Mouse (Mus musculus) left cerebral cortex, postnatal 25 days (tissue): ENCODE measurements around the gene Rps19. TPM values are rescaled to one million over a fixed set of nuclear protein-coding genes. Genes with fewer than 3 reads are reported as not detected.

Source experiments
- DNase-seq, 2 experiments: peaks; one replicate each; pipeline ENCODE4 v3.0.0; 2022; ENCODE audit warnings: low spot score in 2 of 2, mixed read lengths in 1 of 2
- intact Hi-C: fragments of 180-260 bp; cut with DNase I; formaldehyde crosslinking; loops from one replicate; pipeline ENCODE4 v1.15.1; 2025
- total RNA-seq, 2 experiments: library from RNA; stranded (reverse); gene quantifications; 2 replicates each; pipeline ENCODE4 v1.2.3; 2021

Gene Rps19
- total RNA-seq, 2 experiments from 2014 or later, result 446 to 451 TPM

GRCm38 (mm10) chr7:24897959-24898358 lies 13.8 kb downstream of the Rps19 start:
- intact Hi-C loops, result no loop called here
- DNase-seq, result no peak

DNA sequence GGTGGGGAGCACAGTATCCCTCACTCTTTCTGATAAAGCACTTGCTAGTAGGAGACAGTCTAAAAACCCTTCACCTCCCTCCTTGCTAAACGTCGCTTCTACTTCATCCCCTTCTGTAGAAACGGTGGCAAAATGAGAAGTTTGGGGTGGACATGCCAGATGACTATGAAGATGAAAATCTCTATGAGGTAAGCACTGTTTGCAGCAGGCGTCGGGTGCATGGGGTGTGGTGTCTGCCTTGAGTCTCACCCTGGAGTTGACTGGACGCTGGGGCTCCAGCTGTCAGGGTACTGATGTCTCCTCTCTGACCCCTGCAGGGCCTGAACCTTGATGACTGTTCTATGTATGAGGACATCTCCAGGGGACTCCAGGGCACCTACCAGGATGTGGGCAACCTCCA lies 16.9 kb downstream of the Rps19 start:
- DNase-seq, result no peak
- intact Hi-C loops, result loop anchor here (5.0 kb wide), 1 partner anchor 181 kb away; no protein-coding TSS in a partner anchor

DNA sequence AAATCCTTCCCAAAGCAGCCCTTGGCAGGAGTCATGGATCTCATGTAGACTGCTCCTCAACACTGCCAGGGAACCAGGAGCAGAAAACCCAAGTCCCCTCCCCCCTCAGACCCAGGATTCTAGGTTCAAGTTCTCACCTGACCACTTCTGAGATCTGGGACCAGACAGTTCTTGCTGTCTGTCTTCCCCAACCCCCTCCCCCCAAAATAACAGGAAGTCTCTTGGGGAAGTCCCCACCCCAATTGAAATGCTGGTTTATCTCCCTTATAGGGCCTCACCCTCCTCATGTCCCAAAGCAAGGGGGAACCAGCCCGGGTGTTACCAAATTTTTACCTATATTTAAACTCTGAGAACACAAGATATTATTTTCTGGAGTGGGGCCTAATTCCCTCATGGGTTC lies 17.7 kb downstream of the Rps19 start:
- DNase-seq, result no peak
- intact Hi-C loops, result loop anchor here (2.0 to 5.0 kb wide), 2 partner anchors 69 to 180 kb away; no protein-coding TSS in a partner anchor

DNA sequence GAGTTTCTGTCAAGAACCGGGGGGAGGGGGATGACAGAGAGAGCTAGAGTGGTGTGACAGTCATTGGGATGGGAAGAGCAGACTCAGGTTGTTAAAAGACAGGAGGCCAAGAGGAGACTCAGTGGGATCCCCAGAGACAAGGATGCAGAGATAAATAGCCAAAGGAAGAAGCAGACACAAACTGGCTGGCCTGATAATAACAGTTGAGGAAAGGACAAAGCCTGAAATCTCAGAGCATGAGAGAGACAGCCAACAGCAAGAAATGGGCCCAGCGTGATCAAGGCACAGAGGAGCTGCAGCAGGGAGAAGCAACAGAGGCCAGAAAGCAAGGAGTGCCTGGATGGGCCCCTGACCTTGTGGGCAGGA lies 18.1 kb downstream of the Rps19 start:
- intact Hi-C loops, result loop anchor here (2.0 to 5.0 kb wide), 2 partner anchors 69 to 180 kb away; no protein-coding TSS in a partner anchor
- no peak for DNase-seq

GRCm38 (mm10) chr7:24902630-24903443 lies 18.7 kb downstream of the Rps19 start, which contains the start of gene Arhgef1:
Arhgef1 (plus strand) TSS chr7:24902912.
- DNase-seq, result peak; percentile 27
- intact Hi-C loops, result loop anchor here (2.0 to 5.0 kb wide), 2 partner anchors 68 to 179 kb away; no protein-coding TSS in a partner anchor

DNA sequence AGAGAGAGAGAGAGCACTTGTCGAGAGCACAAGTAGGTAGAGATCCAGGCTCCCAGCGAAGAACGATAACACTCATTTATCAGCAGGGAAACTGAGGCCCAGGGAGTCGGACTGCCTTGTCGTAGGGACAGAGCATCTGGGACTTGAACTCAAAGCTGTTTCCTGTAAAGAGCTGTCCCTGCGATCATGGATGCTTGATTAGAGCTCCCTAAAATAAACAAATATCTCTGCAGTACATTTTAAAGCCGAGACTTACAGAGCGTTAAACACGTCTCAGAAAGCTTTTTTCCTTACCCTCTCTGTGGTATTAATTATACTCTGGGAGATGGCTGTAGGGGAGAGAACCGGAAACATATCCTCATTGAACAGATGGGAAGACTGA lies 19.3 kb downstream of the Rps19 start:
- no peak for DNase-seq
- intact Hi-C loops, result loop anchor here (2.0 to 5.0 kb wide), 2 partner anchors 67 to 179 kb away; no protein-coding TSS in a partner anchor

DNA sequence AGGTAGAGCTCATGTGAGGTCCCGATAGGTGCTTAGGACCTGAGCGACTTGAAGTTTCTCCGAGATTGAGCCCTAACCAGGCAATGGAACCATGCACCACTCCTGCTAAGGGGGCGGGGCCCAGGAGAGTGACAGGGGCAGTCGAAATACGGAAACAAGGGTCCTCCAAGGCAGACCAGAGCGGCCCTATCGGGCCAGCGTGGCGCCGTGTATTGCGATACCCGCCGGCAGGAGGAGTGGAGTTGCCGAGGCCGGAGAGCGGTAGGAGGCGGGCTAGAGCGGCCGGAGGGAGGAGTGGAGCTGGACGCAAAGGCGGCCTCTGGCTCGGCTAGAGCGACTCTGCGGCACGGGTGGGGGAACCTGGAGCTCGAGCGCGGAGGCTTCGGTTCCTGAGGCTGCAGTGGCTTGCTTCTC lies 19.9 kb downstream of the Rps19 start:
- DNase-seq, result peak; percentile 95 to 99
- intact Hi-C loops, result loop anchor here (2.0 to 5.0 kb wide), 2 partner anchors 13 to 178 kb away; no protein-coding TSS in a partner anchor

DNA sequence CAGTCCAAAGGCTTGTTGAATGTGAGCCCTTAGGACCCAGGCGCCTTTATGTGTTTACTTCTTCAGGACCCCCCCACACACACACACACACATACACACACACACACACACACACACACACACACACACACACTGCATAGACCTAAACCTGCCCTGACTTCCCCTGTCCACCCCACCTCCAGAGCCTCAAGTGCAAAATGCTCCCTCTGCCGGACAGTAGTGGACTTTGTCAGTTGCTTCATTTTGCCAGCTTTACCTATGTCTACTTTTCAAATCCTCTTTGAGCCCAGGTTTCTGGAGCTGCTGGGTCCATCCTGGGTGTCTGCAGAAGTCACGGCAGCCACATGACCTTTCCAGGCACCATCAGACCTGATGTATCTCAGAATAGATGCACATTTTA lies 20.8 kb downstream of the Rps19 start:
- DNase-seq, result peak in 1 of 2 experiments; percentile 71

DNA sequence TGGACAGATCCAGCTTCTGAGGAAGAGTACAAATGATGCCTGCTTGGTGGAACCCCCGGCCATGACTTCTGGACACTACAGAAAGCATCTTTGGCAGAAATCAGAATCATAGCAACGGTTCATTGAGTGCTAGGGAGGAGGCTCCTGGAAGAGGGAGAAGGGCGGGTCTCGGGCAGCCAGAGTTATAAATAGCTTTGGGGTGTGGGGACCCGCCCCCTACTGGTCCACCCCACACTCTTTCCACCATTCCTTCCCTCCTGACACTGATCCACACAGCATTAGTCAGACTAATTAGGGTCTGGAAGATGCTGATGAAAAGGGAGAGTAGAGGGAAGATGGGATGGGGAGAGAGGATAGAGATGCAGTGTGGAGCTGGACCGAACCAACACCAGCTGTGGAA lies 22.4 kb downstream of the Rps19 start:
- DNase-seq, result no peak
- intact Hi-C loops, result loop anchor here (5.0 kb wide), 1 partner anchor 46 kb away; no protein-coding TSS in a partner anchor

More for the DNA sequence above, 20.8 kb downstream of the Rps19 start:
- intact Hi-C loops, result loop anchor here (2.0 to 5.0 kb wide), 3 partner anchors 14 to 177 kb away; no protein-coding TSS in a partner anchor

GRCm38 (mm10) chr7:24907211-24907748 lies 23.1 kb downstream of the Rps19 start:
- intact Hi-C loops, result loop anchor here (5.0 kb wide), 1 partner anchor 45 kb away; no protein-coding TSS in a partner anchor
- DNase-seq, result no peak

- DNase-seq, result no peak
- intact Hi-C loops, result no loop called here
Observed at GRCm38 (mm10) chr7:24912480-24912879, 28.3 kb downstream of the Rps19 start.

- DNase-seq, result no peak
- intact Hi-C loops, result no loop called here
Observed at GRCm38 (mm10) chr7:24918763-24919323, 34.7 kb downstream of the Rps19 start.

GRCm38 (mm10) chr7:24919728-24920127 lies 35.6 kb downstream of the Rps19 start:
- intact Hi-C loops, result no loop called here
- peak in 1 of 2 experiments; percentile 45 for DNase-seq

DNA sequence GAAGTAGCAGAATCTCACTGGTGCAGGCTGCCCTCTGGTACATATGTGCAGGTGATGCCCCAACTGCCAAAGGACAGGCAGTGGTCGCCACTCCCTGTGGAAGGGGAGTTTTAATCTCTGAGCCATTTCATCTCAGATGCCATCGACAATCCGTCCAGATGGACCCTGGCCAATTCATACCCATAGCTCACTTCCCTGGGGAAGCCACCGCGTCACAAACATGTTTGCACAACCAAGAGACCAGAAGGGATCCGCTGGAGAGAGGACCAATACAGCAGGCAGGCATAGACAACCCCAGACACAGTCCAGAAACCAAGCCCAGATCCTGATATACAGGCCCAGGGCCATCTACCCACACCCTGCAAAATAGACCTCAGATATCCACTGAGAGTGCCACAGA lies 46.3 kb downstream of the Rps19 start:
- no peak for DNase-seq
- intact Hi-C loops, result no loop called here

DNA sequence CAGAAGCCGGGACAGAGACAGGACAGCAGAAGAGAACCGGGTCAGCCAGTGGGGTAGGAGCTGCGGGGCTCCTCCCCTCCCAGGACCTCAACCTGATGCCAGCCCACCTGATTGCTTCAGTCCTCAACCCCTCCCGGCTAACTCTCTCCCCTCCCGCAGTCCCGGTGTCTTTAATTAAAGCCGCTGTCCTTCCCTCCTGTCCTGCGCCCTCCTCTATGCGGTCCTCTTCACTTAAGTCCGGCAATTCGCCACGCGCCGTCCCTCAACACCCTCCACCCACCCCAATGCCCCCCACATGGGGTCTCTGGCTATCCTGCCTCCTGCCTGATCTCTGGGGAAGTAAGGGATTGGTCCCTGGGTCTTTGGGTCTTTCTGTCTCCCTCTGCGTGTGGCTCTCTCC lies 47.5 kb downstream of the Rps19 start:
- no peak for DNase-seq
- intact Hi-C loops, result no loop called here

Other genes starting within 250 kb of the Rps19 start
- under 1 TPM; 0.73 to 0.92 TPM for gene Lypd3, start 247.8 kb upstream of the Rps19 start, total RNA-seq
- not detected for gene Tex101, start 207.7 kb upstream of the Rps19 start, total RNA-seq
- not detected for gene BC049730, start 175.1 kb upstream of the Rps19 start, total RNA-seq
- not detected for gene Gm4763, start 157.5 kb upstream of the Rps19 start, total RNA-seq
- gene Cd177, start 124.1 kb upstream of the Rps19 start, total RNA-seq, result not detected
- not detected for gene Ceacam10, start 107.2 kb upstream of the Rps19 start, total RNA-seq
- 1 to 10 TPM; 1.7 to 2.1 TPM for gene Gm9844, start 22.2 kb upstream of the Rps19 start, total RNA-seq
- not detected for gene Lypd4, start 14.4 kb upstream of the Rps19 start, total RNA-seq
- gene Dmrtc2, start 14.3 kb upstream of the Rps19 start, total RNA-seq, result not detected
- under 1 TPM; 0.46 to 0.64 TPM for gene Cd79a, start 13.0 kb downstream of the Rps19 start, total RNA-seq
- gene Arhgef1, start 18.5 kb downstream of the Rps19 start, total RNA-seq, result 10 to 100 TPM; 70.5 to 79.1 TPM
- gene Gm4881, start 60.1 kb downstream of the Rps19 start, total RNA-seq, result not detected
- 100 to 1,000 TPM; 266 to 283 TPM for gene Rabac1, start 88.4 kb downstream of the Rps19 start, total RNA-seq
- 1,000 to 10,000 TPM; 1,972 to 2,046 TPM for gene Atp1a3, start 121.6 kb downstream of the Rps19 start, total RNA-seq
- gene Grik5, start 188.0 kb downstream of the Rps19 start, total RNA-seq, result 100 to 1,000 TPM; 215 to 242 TPM
- gene Zfp574, start 188.2 kb downstream of the Rps19 start, total RNA-seq, result 10 to 100 TPM; 31.4 to 37.0 TPM